Mouse (Mus musculus): ENCODE measurements around the gene Rassf3.

GRCm38 (mm10) chr10:121418835-121419234 lies 57.3 kb downstream of the Rassf3 start:
- TF ChIP-seq CTCF (IDR thresholded peaks at IDR 0.05; ENCODE audit: borderline replicate concordance, control insufficient read depth, extremely low read depth, insufficient read depth, low read length, poor library complexity), result no peak
- TF ChIP-seq POLR2A (IDR thresholded peaks at IDR 0.05; ENCODE audit: control insufficient read depth, extremely low read depth, insufficient read depth, low read length, poor library complexity), result no peak

Data from thymus, adult 2 months (tissue).